Mouse (Mus musculus) myocyte (in vitro differentiated cells): ENCODE data around the gene Arhgap23.

Source experiments
- MYOD1 ChIP-seq, 3 experiments: IDR thresholded peaks; one replicate each; pipeline ENCODE4 v1.6.1; 2011; ENCODE audit warnings: control low read depth in 2 of 3, low read depth in 2 of 3, mild to moderate bottlenecking in 2 of 3, moderate library complexity in 1 of 3; ENCODE audit not compliant: insufficient read length in 2 of 3, control insufficient read depth in 1 of 3
- POLR2A ChIP-seq: IDR thresholded peaks from one replicate; pipeline ENCODE4 v1.6.1; 2011; ENCODE audit warnings: low read depth, mild to moderate bottlenecking, control low read depth, moderate library complexity; ENCODE audit not compliant: insufficient read length
- POLR2AphosphoS2 ChIP-seq: IDR thresholded peaks from one replicate; pipeline ENCODE4 v1.6.1; 2011; ENCODE audit warnings: low read depth, control low read depth; ENCODE audit not compliant: insufficient read length
- REST ChIP-seq: IDR thresholded peaks from one replicate; pipeline ENCODE4 v1.6.1; 2011; ENCODE audit warnings: mild to moderate bottlenecking, control low read depth, moderate library complexity; ENCODE audit not compliant: insufficient read depth, insufficient read length
- USF1 ChIP-seq: IDR thresholded peaks from one replicate; pipeline ENCODE4 v1.6.1; 2011; ENCODE audit warnings: low read depth, mild to moderate bottlenecking, control low read depth, moderate library complexity

DNA sequence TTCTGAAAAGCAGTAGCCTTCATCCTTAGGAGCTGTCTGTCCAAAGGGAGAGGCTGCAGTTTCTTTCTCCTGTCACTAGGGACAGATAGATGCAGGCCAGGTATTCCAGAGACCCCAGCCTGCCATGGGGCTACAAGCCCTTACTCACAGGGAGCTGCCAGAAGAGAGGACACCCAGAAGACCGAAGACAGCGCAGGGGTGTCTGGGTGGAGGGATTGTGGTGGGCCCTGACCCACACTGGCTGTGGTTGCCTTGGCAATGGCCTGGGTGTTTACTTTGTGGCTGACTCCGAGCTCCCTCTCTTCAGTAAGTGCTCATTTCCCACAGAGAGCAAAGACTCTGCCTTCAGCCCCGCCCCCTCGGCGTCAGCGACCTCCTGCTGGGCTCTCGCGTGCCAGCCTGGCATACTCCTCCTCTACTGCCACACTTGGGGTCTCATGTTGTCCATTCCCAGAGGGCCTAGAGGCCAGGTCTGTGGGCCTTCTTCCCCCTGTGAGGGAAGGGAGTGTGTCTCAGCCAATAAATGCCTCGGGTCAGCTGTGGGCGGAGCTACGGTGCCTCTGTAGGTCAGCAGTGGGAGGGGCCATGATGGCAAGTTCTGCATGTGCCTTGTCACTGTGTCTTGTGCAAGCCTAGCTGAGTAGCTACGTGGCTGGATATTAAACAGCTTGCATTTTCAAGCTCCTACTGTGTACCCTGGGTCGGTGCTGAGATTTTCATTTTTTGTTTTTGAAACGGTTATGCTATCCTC lies 19.5 kb downstream of the Arhgap23 start:
- peak; percentile 11 for TF ChIP-seq POLR2A
- no peak for TF ChIP-seq USF1
- TF ChIP-seq MYOD1 (IDR thresholded peaks at IDR 0.05; ENCODE audit: control insufficient read depth in 1 of 3, insufficient read length in 2 of 3, low read depth in 2 of 3), result no peak
- peak; percentile 23 for TF ChIP-seq POLR2AphosphoS2
- no peak for TF ChIP-seq REST
